Mouse (Mus musculus) megakaryocyte, adult 5-6 weeks (primary cell): ENCODE measurements around the gene Irgq. TPM values are rescaled to one million over a fixed set of nuclear protein-coding genes. Genes with fewer than 3 reads are reported as not detected.

Experiments used
- ATAC-seq: 2 replicates; pipeline ENCODE4 v1.8.0; 2016; ENCODE audit warnings: mild to moderate bottlenecking, inconsistent platforms; ENCODE audit not compliant: poor library complexity, severe bottlenecking
- total RNA-seq, 2 experiments: library from RNA; stranded (forward) in 1 of 2; stranded (reverse) in 1 of 2; fragments of 153-499, 151-499 nt in 1 of 2; fragments of 221-1000, 200-1000 nt in 1 of 2; gene quantifications; 2 replicates each; pipeline versions ENCODE4 v1.2.3 to v1.2.4; 2015 to 2017

Gene Irgq
- total RNA-seq, 2 experiments from 2014 or later = 2.4 to 2.5 TPM

GRCm38 (mm10) chr7:24546068-24546614, 15.7 kb downstream of the Irgq start, which contains the start of the genes Pinlyp and Xrcc1:
Gene Pinlyp, minus strand, starts transcription at chr7:24546118.
Gene Xrcc1, plus strand, starts transcription at chr7:24546289.
- 0 out of 2 replicates have a peak, but pooled peaks have one; percentile 1 for ATAC-seq

GRCm38 (mm10) chr7:24546634-24547389, 16.3 kb downstream of the Irgq start:
- ATAC-seq = peak; percentile 100

GRCm38 (mm10) chr7:24547534-24548036, 17.1 kb downstream of the Irgq start:
- ATAC-seq = no peak

- peak; percentile 91 for ATAC-seq
Observed at GRCm38 (mm10) chr7:24551985-24552759, 21.7 kb downstream of the Irgq start.

- ATAC-seq = no peak
Observed at GRCm38 (mm10) chr7:24555786-24556185, 25.3 kb downstream of the Irgq start.

- ATAC-seq = no peak
Observed at GRCm38 (mm10) chr7:24561450-24561849, 31.0 kb downstream of the Irgq start.

GRCm38 (mm10) chr7:24563191-24563836, 32.8 kb downstream of the Irgq start:
- ATAC-seq = no peak

GRCm38 (mm10) chr7:24563837-24564206, 33.3 kb downstream of the Irgq start:
- no peak for ATAC-seq

GRCm38 (mm10) chr7:24564607-24565265, 34.2 kb downstream of the Irgq start:
- ATAC-seq = peak; percentile 99

- ATAC-seq = no peak
Observed at GRCm38 (mm10) chr7:24565627-24566026, 35.1 kb downstream of the Irgq start.

GRCm38 (mm10) chr7:24566206-24566605, 35.7 kb downstream of the Irgq start:
- no peak for ATAC-seq

- ATAC-seq = no peak
Observed at GRCm38 (mm10) chr7:24568512-24568911, 38.0 kb downstream of the Irgq start.

- no peak for ATAC-seq
Observed at GRCm38 (mm10) chr7:24571071-24571470, 40.6 kb downstream of the Irgq start.

GRCm38 (mm10) chr7:24572455-24572854, 42.0 kb downstream of the Irgq start:
- no peak for ATAC-seq

- ATAC-seq = no peak
Observed at GRCm38 (mm10) chr7:24574224-24574796, 43.8 kb downstream of the Irgq start.

GRCm38 (mm10) chr7:24577811-24578210, 47.3 kb downstream of the Irgq start:
- no peak for ATAC-seq

- no peak for ATAC-seq
Observed at GRCm38 (mm10) chr7:24584876-24585275, 54.4 kb downstream of the Irgq start.

- no peak for ATAC-seq
Observed at GRCm38 (mm10) chr7:24585995-24586394, 55.5 kb downstream of the Irgq start.

- ATAC-seq = peak; percentile 56
Observed at GRCm38 (mm10) chr7:24586828-24587227, 56.3 kb downstream of the Irgq start.
